In genomic region chr5:73379908-73380307, GRCm38 (mm10) we compare ENCODE assay signal across 8 mouse cellular contexts. TPM values are rescaled to one million over a fixed set of nuclear protein-coding genes. Genes with fewer than 3 reads are reported as not detected.
DNase-seq lines count a peak whose midpoint lies in the region; ATAC-seq lines count a peak whose summit lies in the region.

No protein-coding gene starts in this region.

- no peaks in the 10 kb centered on the region for H3K36me3 ChIP-seq in hindbrain, embryonic 15.5 days

- 32% methylated on average over 3 of the region's 3 CpGs for WGBS in hindbrain, embryonic 15.5 days

- no peak overlapping the region for H3K4me2 ChIP-seq in hindbrain, embryonic 15.5 days

- H3K4me3 ChIP-seq in hindbrain, embryonic 15.5 days = no peak overlapping the region

- peaks cover 5% of the 10 kb centered on the region; the same call in 1 of the 2 replicates for H3K27me3 ChIP-seq in hindbrain, embryonic 15.5 days

- DNase-seq in R1 (ENCODE audit: low read depth, low spot score) = peak; percentile 82
- DNase-seq in cerebellum, postnatal 25 days = peak; percentile 77 to 88
- peak; percentile 86 for DNase-seq in gastrocnemius, adult 18-20 months (ENCODE audit: low spot score)
- DNase-seq in layer of hippocampus, postnatal 36 days = peak; percentile 78 to 88
- peak; percentile 79 for DNase-seq in lung, postnatal 25 days (ENCODE audit: low spot score)
- DNase-seq in right cerebral cortex, postnatal 10 days (ENCODE audit: low spot score in 2 of 2) = peak; percentile 88 to 93
- peak; percentile 90 for DNase-seq in urinary bladder, postnatal 25 days (ENCODE audit: low spot score)

- H3K4me1 ChIP-seq in hindbrain, embryonic 15.5 days (replicated peaks) = peaks cover 5% of the 10 kb centered on the region; the same call in 1 of the 2 replicates

- no peaks in the 10 kb centered on the region for H3K9me3 ChIP-seq in hindbrain, embryonic 15.5 days

- ATAC-seq in hindbrain, embryonic 15.5 days (ENCODE audit: low FRiP score, low read depth) = peak; percentile 89

- no peak overlapping the region for H3K9ac ChIP-seq in hindbrain, embryonic 15.5 days

- no peak overlapping the region for H3K27ac ChIP-seq in hindbrain, embryonic 15.5 days (replicated peaks)

RNA-seq across cellular contexts. Expression of gene Cwh43, which starts 26.0 kb away (rescaled TPM):
- not detected for total RNA-seq in gastrocnemius, adult 18-20 months (2021)
- polyA plus RNA-seq in hindbrain, embryonic 15.5 days (2015; fragmentation: Nextera tagmentation; extraction: Ambion mirVana) = 0.29 and 0.39 TPM in 2 replicates
- under 1 TPM; 0.48 to 0.82 TPM for total RNA-seq in layer of hippocampus, postnatal 36 days (2021)

RNA-seq across cellular contexts. Expression of gene Ociad2, which starts 39.1 kb away (rescaled TPM):
- 10 to 100 TPM; 67.0 to 74.9 TPM for total RNA-seq in gastrocnemius, adult 18-20 months (2021)
- 21.8 and 23.9 TPM in 2 replicates for polyA plus RNA-seq in hindbrain, embryonic 15.5 days (2015; fragmentation: Nextera tagmentation; extraction: Ambion mirVana)
- total RNA-seq in layer of hippocampus, postnatal 36 days (2021) = 100 to 1,000 TPM; 125 to 148 TPM
